Mouse (Mus musculus) 416B (cell line): ENCODE results near the gene Tmprss11a.
A peak's percentile ranks its signal among the peaks of the same experiment; 100 is the strongest.

Experiments used
- DNase-seq: peaks from one replicate; pipeline ENCODE4 v3.0.0; 2011; ENCODE audit warnings: low read depth

The Tmprss11a gene

GRCm38 (mm10) chr5:86468890-86469289 is at the start of gene Tmprss11a:
Gene Tmprss11a, minus strand, starts transcription at chr5:86468990.
- no peak for DNase-seq

GRCm38 (mm10) chr5:86518500-86518899 is 49.7 kb upstream of the Tmprss11a start, which contains the start of gene Tmprss11g:
Gene Tmprss11g, minus strand, starts transcription at chr5:86518600.
- no peak for DNase-seq

- no peak for DNase-seq
Observed at GRCm38 (mm10) chr5:86511538-86511937, 42.7 kb upstream of the Tmprss11a start.

- DNase-seq: no peak
Observed at GRCm38 (mm10) chr5:86493453-86493852, 24.7 kb upstream of the Tmprss11a start.

GRCm38 (mm10) chr5:86482562-86482961 is 13.8 kb upstream of the Tmprss11a start:
- DNase-seq: peak; percentile 42

- DNase-seq: no peak
Observed at GRCm38 (mm10) chr5:86482031-86482430, 13.2 kb upstream of the Tmprss11a start.

GRCm38 (mm10) chr5:86473859-86474258 is 5.1 kb upstream of the Tmprss11a start:
- no peak for DNase-seq

GRCm38 (mm10) chr5:86439306-86439705 is 29.5 kb downstream of the Tmprss11a start:
- no peak for DNase-seq

GRCm38 (mm10) chr5:86438548-86438947 is 30.2 kb downstream of the Tmprss11a start:
- no peak for DNase-seq

- DNase-seq: peak; percentile 62
Observed at GRCm38 (mm10) chr5:86432697-86433096, 36.1 kb downstream of the Tmprss11a start.

GRCm38 (mm10) chr5:86431096-86431495 is 37.7 kb downstream of the Tmprss11a start:
- DNase-seq: no peak

GRCm38 (mm10) chr5:86421323-86422028 is 47.3 kb downstream of the Tmprss11a start:
- DNase-seq: no peak

GRCm38 (mm10) chr5:86419494-86419893 is 49.3 kb downstream of the Tmprss11a start:
- DNase-seq: peak; percentile 11

- DNase-seq: no peak
Observed at GRCm38 (mm10) chr5:86414280-86414679, 54.5 kb downstream of the Tmprss11a start.

GRCm38 (mm10) chr5:86410815-86411214 is 58.0 kb downstream of the Tmprss11a start:
- peak; percentile 39 for DNase-seq

- DNase-seq: no peak
Observed at GRCm38 (mm10) chr5:86407941-86408340, 60.8 kb downstream of the Tmprss11a start.

GRCm38 (mm10) chr5:86407191-86407590 is 61.6 kb downstream of the Tmprss11a start:
- no peak for DNase-seq

- DNase-seq: no peak
Observed at GRCm38 (mm10) chr5:86373320-86373719, 95.5 kb downstream of the Tmprss11a start, which contains the start of gene Tmprss11d. Gene Tmprss11d, minus strand, starts transcription at chr5:86373420.
